Mouse (Mus musculus) MEL (cell line): Measurements from ENCODE around the gene Cnih1. TPM values are rescaled to one million over a fixed set of nuclear protein-coding genes. Genes with fewer than 3 reads are reported as not detected.
A peak's percentile ranks its signal among the peaks of the same experiment; 100 is the strongest.
"Not testable (repeated sequence)": the region's sequence is repeated elsewhere in the genome, so short reads cannot be mapped to it uniquely, and the experiment has no call there.

ENCODE experiments used
- DNase-seq: peaks from one replicate; pipeline ENCODE4 v3.0.0; 2011; ENCODE audit warnings: low read depth, low spot score
- H3K27ac ChIP-seq: 2 replicates; pipeline ENCODE4 v1.5.1; 2012; ENCODE audit warnings: low read depth, mild to moderate bottlenecking, control low read depth, low read length, moderate library complexity; ENCODE audit not compliant: control insufficient read depth
- H3K27me3 ChIP-seq, 2 experiments: fragments of 150-350 bp in 1 of 2; sonication (generic) in 1 of 2; 2 replicates each; pipeline ENCODE4 v1.6.1; 2012; ENCODE audit warnings: low read length in 2 of 2, mild to moderate bottlenecking in 2 of 2, improper control_type of control experiment in 1 of 2, moderate library complexity in 1 of 2; ENCODE audit not compliant: insufficient read depth in 2 of 2, control insufficient read depth in 1 of 2
- H3K36me3 ChIP-seq, 2 experiments: 2 replicates each; pipeline ENCODE4 v1.6.1; 2012 to 2014; ENCODE audit warnings: low read length in 2 of 2, improper control_type of control experiment in 1 of 2, inconsistent platforms in 1 of 2, mild to moderate bottlenecking in 1 of 2; ENCODE audit not compliant: insufficient read depth in 2 of 2, control insufficient read depth in 1 of 2
- H3K4me1 ChIP-seq, 2 experiments: fragments of 150-350 bp in 1 of 2; sonication (generic) in 1 of 2; 2 replicates each; pipeline ENCODE4 v1.6.1; 2012; ENCODE audit warnings: low read length in 2 of 2, improper control_type of control experiment in 1 of 2, mild to moderate bottlenecking in 1 of 2; ENCODE audit not compliant: insufficient read depth in 2 of 2, control insufficient read depth in 1 of 2
- H3K4me3 ChIP-seq, 2 experiments: fragments of 150-350 bp in 1 of 2; sonication (generic) in 1 of 2; 2 replicates each; pipeline ENCODE4 v1.5.1; 2012; ENCODE audit warnings: low read depth in 2 of 2, low read length in 2 of 2, mild to moderate bottlenecking in 2 of 2, moderate library complexity in 2 of 2, control low read depth in 1 of 2, improper control_type of control experiment in 1 of 2; ENCODE audit not compliant: control insufficient read depth in 1 of 2, insufficient read depth in 1 of 2
- H3K79me2 ChIP-seq: 2 replicates; pipeline ENCODE4 v1.6.1; 2012; ENCODE audit warnings: mild to moderate bottlenecking, low read length, moderate library complexity; ENCODE audit not compliant: control insufficient read depth, poor library complexity, insufficient read depth
- H3K9ac ChIP-seq: 2 replicates; pipeline ENCODE4 v1.6.1; 2012; ENCODE audit warnings: low read depth, mild to moderate bottlenecking, control low read depth, low read length, moderate library complexity; ENCODE audit not compliant: control insufficient read depth, poor library complexity, severe bottlenecking
- H3K9me3 ChIP-seq: fragments of 150-350 bp; sonication (generic); replicated peaks from 2 replicates; pipeline ENCODE4 v1.6.1; 2012; ENCODE audit warnings: mild to moderate bottlenecking, low read length, improper control_type of control experiment, moderate library complexity; ENCODE audit not compliant: insufficient read depth
- BHLHE40 ChIP-seq: IDR thresholded peaks from 2 replicates; pipeline ENCODE4 v1.6.1; 2012; ENCODE audit warnings: low read depth, mild to moderate bottlenecking, inconsistent platforms, low read length, improper control_type of control experiment, borderline replicate concordance
- CHD2 ChIP-seq: IDR thresholded peaks from 2 replicates; pipeline ENCODE4 v1.6.1; 2011; ENCODE audit warnings: low read length, improper control_type of control experiment
- E2F4 ChIP-seq: IDR thresholded peaks from 2 replicates; pipeline ENCODE4 v1.6.1; 2011; ENCODE audit warnings: low read depth, low read length, improper control_type of control experiment, borderline replicate concordance
- JUND ChIP-seq: IDR thresholded peaks from 2 replicates; pipeline ENCODE4 v1.6.1; 2011; ENCODE audit warnings: low read depth, mild to moderate bottlenecking, improper control_type of control experiment, low read length
- KAT2A ChIP-seq: conservative IDR thresholded peaks from 2 replicates; pipeline ENCODE4 v1.6.1; 2012; ENCODE audit warnings: low read depth, low read length, improper control_type of control experiment, inconsistent platforms
- MAFK ChIP-seq: IDR thresholded peaks from 2 replicates; pipeline ENCODE4 v1.6.1; 2011; ENCODE audit warnings: low read depth, mild to moderate bottlenecking, low read length, improper control_type of control experiment, borderline replicate concordance
- MAZ ChIP-seq: IDR thresholded peaks from 2 replicates; pipeline ENCODE4 v1.6.1; 2012; ENCODE audit warnings: low read depth, mild to moderate bottlenecking, inconsistent platforms, low read length, improper control_type of control experiment
- NRF1 ChIP-seq: IDR thresholded peaks from 2 replicates; pipeline ENCODE4 v1.6.1; 2014; ENCODE audit warnings: low read depth, mild to moderate bottlenecking, inconsistent platforms, low read length, improper control_type of control experiment, moderate library complexity; ENCODE audit not compliant: poor library complexity, insufficient read depth, severe bottlenecking
- POLR2AphosphoS2 ChIP-seq: IDR thresholded peaks from 2 replicates; pipeline ENCODE4 v1.6.1; 2011; ENCODE audit warnings: low read length, improper control_type of control experiment
- POLR2AphosphoS5 ChIP-seq: IDR thresholded peaks from 2 replicates; pipeline ENCODE4 v1.6.1; 2012; ENCODE audit warnings: low read depth, borderline replicate concordance, mild to moderate bottlenecking, inconsistent platforms, low read length, moderate library complexity, mixed read lengths
- RCOR1 ChIP-seq: IDR thresholded peaks from 2 replicates; pipeline ENCODE4 v1.6.1; 2012; ENCODE audit warnings: low read depth, mild to moderate bottlenecking, inconsistent platforms, low read length, improper control_type of control experiment
- TAL1 ChIP-seq: IDR thresholded peaks from 2 replicates; pipeline ENCODE4 v1.6.1; 2012; ENCODE audit warnings: mild to moderate bottlenecking, inconsistent platforms, low read length, moderate library complexity, mixed read lengths
- TBP ChIP-seq: IDR thresholded peaks from 2 replicates; pipeline ENCODE4 v1.8.0; 2011; ENCODE audit warnings: low read depth, low read length, improper control_type of control experiment
- ZC3H11A ChIP-seq: IDR thresholded peaks from 2 replicates; pipeline ENCODE4 v1.6.1; 2012; ENCODE audit warnings: low read depth, mild to moderate bottlenecking, inconsistent platforms, low read length, improper control_type of control experiment
- ZKSCAN1 ChIP-seq: IDR thresholded peaks from 2 replicates; pipeline ENCODE4 v1.6.1; 2012; ENCODE audit warnings: low read depth, mild to moderate bottlenecking, inconsistent platforms, low read length, improper control_type of control experiment, moderate library complexity
- polyA plus RNA-seq, 2 experiments: library from polyadenylated mRNA; stranded (reverse) in 1 of 2; unstranded in 1 of 2; fragments of >175 nt in 1 of 2; fragments of >200 nt in 1 of 2; gene quantifications; 2 replicates each; pipeline versions ENCODE4 v1.2.1 to v1.2.4; 2012; ENCODE audit warnings: low replicate concordance in 2 of 2, low read depth in 1 of 2; ENCODE audit not compliant: insufficient read length in 2 of 2, insufficient read depth in 1 of 2, missing spikeins in 1 of 2
- total RNA-seq: library from RNA; depleted of rRNA; stranded (reverse); fragments of 300-350 nt; gene quantifications from 2 replicates; pipeline ENCODE4 v1.2.3, GENCODE M21; 2012

Gene Cnih1
- total and polyA plus RNA-seq, 3 experiments = 50.6 to 155 TPM; not detected in 1

DNA sequence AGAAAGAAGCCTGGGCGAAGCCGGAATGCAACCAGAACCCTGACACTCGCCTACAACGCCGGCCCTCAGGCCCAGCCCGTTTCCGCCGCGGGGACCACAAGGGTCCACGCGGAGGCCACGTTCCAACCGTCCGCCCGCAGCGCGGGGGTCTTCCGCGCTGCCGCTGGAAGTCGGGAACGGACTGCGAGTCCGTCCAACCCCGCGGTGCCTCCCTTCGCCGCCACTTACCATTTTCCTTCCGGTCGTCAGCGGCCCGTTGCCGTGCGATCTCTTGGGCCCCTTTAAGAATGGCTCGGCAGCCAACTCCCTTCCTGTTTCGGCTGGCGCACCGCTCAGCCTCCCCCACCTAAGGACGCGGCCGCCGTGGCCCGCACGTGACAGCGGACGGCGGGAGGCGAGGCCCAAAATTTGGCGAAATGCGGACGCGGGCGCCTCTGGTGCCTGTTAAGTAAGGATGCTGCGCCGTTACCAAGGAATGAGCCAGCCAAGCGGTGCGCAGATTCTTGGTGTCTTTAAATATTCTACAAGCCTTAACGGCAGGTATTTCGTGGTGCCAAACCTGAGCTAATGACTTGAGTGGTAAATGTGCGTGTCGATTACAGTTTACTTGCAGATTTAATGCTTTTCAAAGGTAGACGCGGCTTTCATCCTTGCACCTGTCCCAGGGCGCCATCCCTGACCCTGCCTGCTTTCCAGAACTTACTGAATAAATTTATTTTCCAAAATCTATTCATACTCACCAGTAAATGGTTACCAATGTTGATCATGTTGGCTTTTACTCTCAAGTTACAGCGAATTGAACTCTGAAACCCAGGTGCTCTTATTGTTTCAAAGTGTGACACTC, 33.9 kb upstream of the Cnih1 start, which contains the start of gene Gmfb (continued):
- TF ChIP-seq CHD2 (no peak), E2F4 (no peak), TAL1 (no peak), ZKSCAN1 (no peak), MAFK (no peak)
- TF ChIP-seq, all 39 proteins: peak for 21

DNA sequence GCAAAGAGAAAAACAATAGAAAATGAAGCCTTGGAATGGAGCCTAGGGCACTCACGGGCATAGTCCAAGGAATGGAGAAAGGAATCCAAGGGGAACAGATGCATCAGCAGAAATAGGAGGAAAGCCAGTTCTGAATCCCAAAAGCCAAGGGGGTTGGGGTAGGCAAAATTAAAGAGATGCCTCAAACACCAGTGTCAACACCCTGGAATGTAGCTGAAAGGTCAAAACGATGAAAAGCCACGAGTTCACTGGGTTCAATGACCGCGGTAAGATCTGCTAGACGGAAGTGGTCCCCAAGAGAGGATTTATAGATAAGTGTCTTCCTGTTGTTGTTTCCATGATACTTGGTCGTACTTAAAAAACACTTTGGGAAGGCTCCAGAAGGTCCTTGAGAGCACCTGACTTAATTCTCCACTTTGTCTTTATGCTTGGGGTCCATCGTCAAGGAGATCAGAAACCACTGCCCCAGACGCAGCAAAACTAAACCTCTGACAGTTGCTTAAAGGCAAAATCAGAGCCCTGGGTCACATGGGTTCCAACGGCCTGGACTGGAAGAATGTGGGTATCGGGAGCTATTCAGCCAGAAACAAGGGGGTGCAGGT, 33.2 kb upstream of the Cnih1 start:
- H3K9ac ChIP-seq = peak overlapping the region; percentile 100
- no peak for TF ChIP-seq BHLHE40
- TF ChIP-seq JUND = no peak
- no peak for TF ChIP-seq MAZ
- TF ChIP-seq POLR2AphosphoS5 = no peak
- TF ChIP-seq KAT2A = no peak
- TF ChIP-seq ZC3H11A = no peak
- TF ChIP-seq NRF1 = no peak
- peak; percentile 30; the same call in 1 of the 2 replicates for TF ChIP-seq TBP
- 0 out of 2 replicates have a peak, but pooled peaks have one; percentile 26 for TF ChIP-seq RCOR1
- TF ChIP-seq POLR2AphosphoS2 = no peak
- H3K27me3 ChIP-seq = no peaks in the 10 kb centered on the region
- no peaks in the 10 kb centered on the region for H3K9me3 ChIP-seq
- H3K4me3 ChIP-seq = peak overlapping the region; percentile 95 to 99
- DNase-seq = peak; percentile 62
- peaks cover 44% of the 10 kb centered on the region for H3K79me2 ChIP-seq
- H3K36me3 ChIP-seq = peaks cover 3 to 20% of the 10 kb centered on the region in 2 experiments; a peak in 3 of 4 replicates
- H3K4me1 ChIP-seq = peaks cover 4 to 18% of the 10 kb centered on the region in 2 experiments
- H3K27ac ChIP-seq = peak overlapping the region; percentile 96

DNA sequence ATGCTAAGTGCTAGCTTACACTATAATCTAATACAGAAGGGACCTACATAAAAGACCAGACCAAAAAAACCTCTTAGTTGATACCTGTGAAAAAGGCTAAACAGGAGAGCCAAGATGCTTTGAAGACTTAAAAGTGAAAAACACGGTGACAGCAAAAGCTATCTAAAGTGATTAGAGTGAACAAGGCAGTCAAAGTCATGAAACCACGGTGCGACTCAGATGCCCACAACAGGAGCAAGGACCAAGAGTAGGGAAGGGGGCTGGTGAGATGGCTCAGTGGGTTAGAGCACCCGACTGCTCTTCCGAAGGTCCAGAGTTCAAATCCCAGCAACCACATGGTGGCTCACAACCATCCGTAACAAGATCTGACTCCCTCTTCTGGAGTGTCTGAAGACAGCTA, 31.8 kb upstream of the Cnih1 start:
- not testable (repeated sequence) for H3K9ac ChIP-seq, DNase-seq, H3K27ac ChIP-seq, H3K27me3 ChIP-seq, H3K9me3 ChIP-seq, H3K4me3 ChIP-seq
- peaks cover 5 to 20% of the 10 kb centered on the region in 2 experiments for H3K36me3 ChIP-seq
- H3K79me2 ChIP-seq = peaks cover 47% of the 10 kb centered on the region
- peaks cover 4 to 18% of the 10 kb centered on the region in 2 experiments for H3K4me1 ChIP-seq
